Mouse (Mus musculus) testis, postnatal 14 days (tissue): ENCODE measurements around the gene Fbxo17.

Experiments
- DNase-seq: peaks from one replicate; pipeline ENCODE4 v3.0.0; 2021; ENCODE audit warnings: low spot score

Fbxo17 gene

DNA sequence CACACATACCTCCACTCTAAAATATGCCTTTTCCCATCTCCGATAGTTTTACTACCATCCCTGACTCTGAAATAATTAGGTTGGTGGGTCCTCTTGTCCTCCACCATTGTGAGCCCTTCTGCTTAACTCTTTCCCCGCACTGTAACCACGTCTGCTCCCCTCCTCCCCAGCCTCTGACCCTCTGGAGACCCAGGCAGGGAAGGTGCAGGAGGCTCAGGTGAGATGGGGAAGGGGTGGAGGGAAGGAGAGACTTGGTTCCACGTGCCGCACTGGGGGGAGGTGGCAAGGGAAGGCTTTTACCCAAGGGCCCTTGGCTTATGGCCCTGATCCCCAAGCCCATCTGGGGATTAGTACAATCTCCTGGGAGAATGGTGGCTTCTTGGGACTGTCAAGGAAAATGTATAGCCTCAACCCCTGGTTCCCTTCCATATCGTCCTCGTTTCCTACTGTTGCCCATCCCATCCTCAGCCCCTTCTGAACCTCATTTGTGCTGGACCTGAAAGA lies 50.9 kb downstream of the Fbxo17 start, which contains the start of gene Nfkbib:
Gene Nfkbib, minus strand, starts transcription at position 51 of the 504 bp plus-strand sequence.
- DNase-seq = no peak

DNA sequence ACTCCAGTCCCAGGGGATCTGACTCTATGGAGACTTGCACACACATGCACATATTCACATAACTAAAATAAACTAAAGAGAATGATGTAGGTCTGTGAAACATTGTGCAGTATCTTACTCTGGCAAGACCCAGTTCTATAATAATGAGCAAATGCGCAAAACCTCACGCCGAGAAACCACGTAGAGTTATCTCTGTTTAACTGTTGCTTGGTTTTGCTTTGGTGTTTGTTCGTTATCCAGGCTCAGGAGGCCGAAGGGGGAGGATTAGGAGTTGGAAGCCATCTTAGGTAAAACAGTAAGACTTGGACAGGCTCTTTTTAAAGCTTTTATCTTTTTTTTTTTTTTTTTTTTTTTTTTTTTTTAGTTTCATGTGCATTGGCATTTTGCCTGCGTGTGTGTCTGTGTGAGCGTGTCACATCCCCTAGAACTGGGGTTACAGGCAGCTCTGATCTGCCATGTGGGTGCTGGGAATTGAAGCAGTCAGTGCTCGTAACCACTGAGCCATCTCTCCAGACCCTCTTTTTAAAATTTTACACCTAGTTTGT lies 52.9 kb downstream of the Fbxo17 start:
- DNase-seq = no peak

DNA sequence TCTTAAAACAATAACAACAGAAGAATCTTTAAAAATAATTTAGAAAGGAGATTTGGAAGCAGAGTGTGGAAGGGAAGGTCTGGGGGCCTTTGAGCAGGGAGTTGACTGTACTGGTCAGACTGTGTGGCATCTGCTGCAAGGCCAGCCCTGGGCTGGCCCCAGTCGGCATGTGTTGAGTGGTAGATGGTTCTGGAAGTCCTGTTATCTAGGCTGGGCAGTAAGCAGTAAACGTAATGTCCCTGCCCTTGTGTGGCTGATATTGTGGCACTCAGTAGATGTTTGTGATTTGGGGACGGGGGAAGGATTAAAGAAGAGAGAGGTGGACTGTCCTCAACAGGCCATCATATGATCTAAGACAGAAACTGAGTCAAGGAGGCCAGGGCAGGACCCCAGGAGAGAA lies 53.7 kb downstream of the Fbxo17 start:
- DNase-seq = no peak

DNA sequence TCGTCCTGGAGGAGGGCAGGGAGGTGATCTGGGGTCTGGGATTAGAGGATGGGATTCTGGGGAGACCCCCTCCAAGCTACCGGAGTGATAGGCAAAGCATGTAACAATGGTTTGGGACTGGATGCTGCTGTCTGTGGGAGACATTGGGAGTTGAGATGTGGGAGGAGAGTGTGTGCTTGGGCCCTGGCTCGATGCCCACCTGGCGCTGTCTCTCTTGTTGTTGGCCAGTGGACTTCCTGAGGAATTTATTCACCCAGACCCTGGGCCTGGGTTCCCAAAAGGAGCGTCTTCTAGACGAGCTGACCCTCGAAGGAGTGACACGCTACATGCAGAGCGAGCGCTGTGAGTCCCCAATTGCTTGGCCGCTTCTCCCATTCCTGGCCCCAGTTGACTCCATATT lies 55.3 kb downstream of the Fbxo17 start:
- DNase-seq = no peak

DNA sequence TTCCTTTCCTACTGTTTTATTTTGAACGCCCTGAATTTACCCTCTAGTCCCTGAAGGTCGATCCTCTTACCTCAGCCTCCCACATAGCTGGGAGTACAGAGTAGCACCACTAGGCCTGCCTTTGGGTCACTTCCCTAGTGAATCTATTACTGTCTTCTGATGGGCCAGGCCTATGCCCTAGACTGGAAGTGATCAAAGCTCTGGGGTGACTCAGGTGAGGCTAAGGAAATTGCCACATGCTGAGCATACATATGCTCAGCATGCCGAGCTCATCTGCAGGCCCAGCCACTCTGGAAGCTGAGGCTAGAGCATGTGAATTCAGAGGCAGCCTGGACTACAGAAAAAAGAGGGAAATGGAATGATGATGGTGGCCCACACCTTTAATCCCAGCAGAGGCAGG lies 56.6 kb downstream of the Fbxo17 start:
- no peak for DNase-seq

DNA sequence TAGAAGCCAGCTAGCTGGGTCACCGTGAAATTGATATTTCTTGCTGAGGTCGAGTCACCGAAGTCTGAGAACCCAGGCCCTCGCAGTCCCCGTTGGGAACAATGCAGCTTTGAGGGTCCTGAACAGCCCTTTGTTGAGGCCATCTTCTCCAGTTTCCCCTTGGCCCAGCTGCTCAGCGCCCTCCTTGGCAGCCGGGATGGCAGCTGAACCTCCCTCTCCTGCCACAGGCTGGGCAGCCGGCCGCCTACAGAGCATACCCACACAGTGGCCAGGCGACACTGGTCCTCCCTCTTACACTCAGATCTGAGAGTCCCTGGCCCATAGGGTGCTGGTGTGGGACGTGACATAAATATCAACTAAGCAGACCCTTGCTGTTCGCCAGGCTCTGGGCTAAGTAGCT lies 57.6 kb downstream of the Fbxo17 start:
- DNase-seq = no peak

DNA sequence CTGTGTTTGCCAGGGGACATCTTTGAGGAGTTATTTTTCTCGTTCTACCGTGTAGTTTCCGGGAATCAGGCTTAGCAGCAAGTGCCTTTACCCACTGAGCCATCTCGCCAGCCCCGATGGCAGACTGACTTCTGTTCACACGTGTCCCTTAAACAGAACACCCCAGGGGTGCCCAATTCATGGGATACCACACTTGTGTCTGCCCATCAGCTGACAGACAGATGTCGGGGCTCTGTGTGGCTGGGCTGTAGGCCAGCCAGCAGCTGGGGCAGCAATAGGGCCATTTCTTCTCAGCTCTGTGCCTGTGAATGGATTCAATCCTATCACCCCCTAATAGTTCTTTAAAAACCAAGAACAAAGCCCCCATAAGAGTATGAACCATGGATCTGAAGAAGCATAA lies 58.5 kb downstream of the Fbxo17 start:
- DNase-seq = no peak

DNA sequence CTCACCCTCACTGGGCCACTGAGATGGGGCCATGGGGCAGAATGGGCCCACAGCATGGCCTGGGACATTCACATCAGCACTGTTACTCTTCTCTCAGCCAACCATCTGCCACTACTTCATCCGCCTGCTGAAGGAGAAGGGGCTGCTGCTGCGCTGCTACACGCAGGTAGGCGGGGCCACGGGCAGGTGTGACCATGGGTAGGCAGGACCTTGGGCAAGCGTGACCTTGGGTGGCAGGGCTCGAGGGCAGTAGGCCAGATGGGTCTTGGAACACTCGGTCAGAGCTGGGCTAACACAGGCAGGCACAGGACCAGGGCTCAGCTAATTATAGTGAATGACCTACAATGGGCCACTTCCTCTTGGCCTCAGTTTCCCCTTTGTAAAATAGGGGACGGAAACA lies 62.2 kb downstream of the Fbxo17 start:
- no peak for DNase-seq

DNA sequence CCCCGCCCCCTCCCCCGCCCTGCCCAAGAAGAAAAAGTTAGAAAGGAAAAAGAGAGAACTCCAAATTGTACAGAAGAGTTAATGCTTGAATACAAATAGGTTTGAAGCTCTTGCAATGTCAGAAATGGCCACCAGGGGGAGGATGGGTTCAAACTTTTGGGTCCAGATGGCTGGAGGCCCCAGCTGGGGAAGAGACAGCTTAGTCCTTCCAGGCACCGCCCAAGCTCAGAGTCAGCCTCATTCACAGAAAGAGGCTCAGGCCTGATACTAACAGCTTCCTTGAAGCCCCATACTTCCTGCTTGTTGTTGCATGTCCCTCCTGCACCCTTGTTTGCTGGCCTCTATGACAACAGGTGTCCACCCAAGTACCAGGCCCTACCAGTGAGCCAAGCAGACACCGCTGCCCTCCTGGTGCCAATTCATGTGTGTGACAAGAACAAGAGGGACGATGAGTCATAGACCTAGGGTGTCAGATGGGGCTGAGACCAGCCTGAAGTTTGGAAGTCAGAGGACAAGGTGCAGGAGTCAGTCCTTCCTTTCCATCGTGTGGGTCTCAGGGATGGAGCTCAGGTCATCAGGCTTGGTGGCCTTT lies 63.6 kb downstream of the Fbxo17 start:
- DNase-seq = peak; percentile 78

DNA sequence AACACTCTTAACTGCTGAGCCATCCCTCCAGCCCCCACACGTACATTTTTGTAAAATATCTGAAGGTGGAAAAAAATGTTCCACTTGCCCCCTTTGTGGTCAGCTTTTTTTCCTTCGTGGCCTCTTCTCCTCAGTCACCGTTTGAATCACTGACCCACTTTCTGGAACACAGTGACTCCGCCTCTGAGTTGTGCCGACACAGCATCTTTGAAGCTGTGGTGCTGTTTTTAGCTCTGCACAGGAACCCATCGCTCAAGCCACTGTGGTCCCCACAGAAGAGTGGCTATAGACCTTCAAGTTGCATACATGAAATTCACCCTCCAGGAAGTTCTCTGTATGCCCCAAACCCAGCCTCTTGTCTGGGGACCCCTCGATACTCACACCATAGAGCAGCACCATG lies 64.3 kb downstream of the Fbxo17 start:
- DNase-seq = no peak

DNA sequence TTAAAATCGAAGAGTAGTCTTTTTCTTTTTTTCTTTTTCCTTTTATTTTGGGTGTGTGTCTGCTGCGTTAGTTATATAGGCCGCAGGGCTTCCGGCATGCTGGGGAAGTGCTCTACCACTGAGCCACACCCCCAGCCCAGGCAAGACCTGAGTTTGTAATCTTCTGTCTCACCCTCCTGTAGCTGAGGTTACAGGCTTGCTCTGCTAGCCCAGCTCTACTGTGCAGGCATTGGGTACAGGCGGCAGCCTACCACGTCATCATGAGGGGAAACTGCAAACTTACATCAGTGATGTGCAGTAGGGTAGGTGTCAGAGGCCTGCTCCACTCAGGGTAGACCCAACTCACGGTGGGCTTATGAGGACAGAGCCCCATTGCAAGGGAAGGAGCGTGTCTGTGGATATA lies 64.7 kb downstream of the Fbxo17 start:
- DNase-seq = no peak

DNA sequence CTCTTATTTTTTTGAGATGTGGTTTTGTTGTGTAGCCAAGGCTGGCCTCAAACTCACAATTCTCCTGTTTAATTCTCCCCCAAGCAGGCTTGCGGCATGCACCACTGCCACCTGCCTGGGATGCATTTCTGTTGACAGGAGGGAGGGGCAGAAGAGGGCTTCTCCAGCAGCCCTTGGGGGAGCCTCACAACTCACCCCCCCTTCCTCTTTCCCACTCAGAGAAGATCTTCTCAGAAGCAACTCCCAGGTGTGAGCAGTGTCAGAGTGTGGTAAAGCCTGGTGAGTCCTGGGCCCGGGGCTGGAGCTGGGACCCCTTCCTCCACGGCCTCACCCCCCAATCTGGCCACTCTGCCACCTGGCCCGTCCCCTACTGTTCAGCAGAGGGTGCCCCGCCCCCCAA lies 68.6 kb downstream of the Fbxo17 start:
- no peak for DNase-seq
